Mouse (Mus musculus) bone marrow, adult 2 months (tissue): Measurements from ENCODE around the gene Gdpd5.

ENCODE experiments used
- CTCF ChIP-seq: fragments of 200-500 bp; IDR thresholded peaks from 2 replicates; pipeline ENCODE4 v1.5.1; 2011; ENCODE audit warnings: low read length, control low read depth; ENCODE audit not compliant: control insufficient read depth, insufficient read depth
- POLR2A ChIP-seq: fragments of 200-500 bp; IDR thresholded peaks from 2 replicates; pipeline ENCODE4 v1.6.1; 2011; ENCODE audit warnings: low read depth, mild to moderate bottlenecking, control low read depth, low read length, borderline replicate concordance; ENCODE audit not compliant: control insufficient read depth

- TF ChIP-seq POLR2A = no peak
- no peak for TF ChIP-seq CTCF
Measured at GRCm38 (mm10) chr7:99362137-99362536, 19.1 kb upstream of the Gdpd5 start.
